Mouse (Mus musculus): ENCODE data around the gene Fitm1. TPM values are rescaled to one million over a fixed set of nuclear protein-coding genes. Genes with fewer than 3 reads are reported as not detected.

Fitm1 gene
- polyA plus RNA-seq, 1 experiment = 0.46 TPM

- WGBS = under 1% methylated on average over 32 of the region's 32 CpGs
- peaks cover 27% of the 10 kb centered on the region for H3K36me3 ChIP-seq (ENCODE audit: control insufficient read depth, insufficient read depth, low read length)
- no peaks in the 10 kb centered on the region for H3K4me1 ChIP-seq (ENCODE audit: control insufficient read depth, insufficient read depth, insufficient read length, low read length)
- H3K4me3 ChIP-seq (ENCODE audit: low read depth, low read length) = peak within 1 kb of the TSS; percentile 92
- peak; percentile 60; the same call in 1 of the 2 replicates for TF ChIP-seq POLR2A (IDR thresholded peaks at IDR 0.05; ENCODE audit: low read depth, low read length)
- no peak for TF ChIP-seq CTCF (IDR thresholded peaks at IDR 0.05; ENCODE audit: extremely low read depth, insufficient read length, insufficient replicate concordance, low read depth, low read length)
- H3K27ac ChIP-seq (ENCODE audit: insufficient read depth, low read depth, low read length) = peak within 1 kb of the TSS; percentile 80
- no peaks in the 10 kb centered on the region for H3K27me3 ChIP-seq (ENCODE audit: control insufficient read depth, insufficient read depth, low read length)
Measured at GRCm38 (mm10) chr14:55577871-55578667, 2.7 kb downstream of the Fitm1 start, which contains the start of gene Psme1. Gene Psme1 (plus strand): TSS chr14:55578123.

- Histone ChIP-seq H3K4me3 (ENCODE audit: low read depth, low read length) (peak overlapping the region; percentile 92), H3K4me1 (ENCODE audit: control insufficient read depth, insufficient read depth, insufficient read length, low read length) (no peaks in the 10 kb centered on the region), H3K27ac (ENCODE audit: insufficient read depth, low read depth, low read length) (peak overlapping the region; percentile 80), H3K36me3 (ENCODE audit: control insufficient read depth, insufficient read depth, low read length) (peaks cover 27% of the 10 kb centered on the region), H3K27me3 (ENCODE audit: control insufficient read depth, insufficient read depth, low read length) (no peaks in the 10 kb centered on the region)
- 11% methylated on average over 6 of the region's 6 CpGs for WGBS
- TF ChIP-seq CTCF (IDR thresholded peaks at IDR 0.05; ENCODE audit: extremely low read depth, insufficient read length, insufficient replicate concordance, low read depth, low read length) = no peak
- TF ChIP-seq POLR2A (IDR thresholded peaks at IDR 0.05; ENCODE audit: low read depth, low read length) = no peak
Measured at GRCm38 (mm10) chr14:55578668-55579269, 3.4 kb downstream of the Fitm1 start.

GRCm38 (mm10) chr14:55579511-55580496, 4.4 kb downstream of the Fitm1 start:
- H3K27ac ChIP-seq (ENCODE audit: insufficient read depth, low read depth, low read length) = no peak overlapping the region
- H3K27me3 ChIP-seq (ENCODE audit: control insufficient read depth, insufficient read depth, low read length) = no peaks in the 10 kb centered on the region
- 86% methylated on average over 23 of the region's 23 CpGs for WGBS
- H3K36me3 ChIP-seq (ENCODE audit: control insufficient read depth, insufficient read depth, low read length) = peaks cover 27% of the 10 kb centered on the region
- no peaks in the 10 kb centered on the region for H3K4me1 ChIP-seq (ENCODE audit: control insufficient read depth, insufficient read depth, insufficient read length, low read length)
- no peak overlapping the region for H3K4me3 ChIP-seq (ENCODE audit: low read depth, low read length)
- TF ChIP-seq POLR2A (IDR thresholded peaks at IDR 0.05; ENCODE audit: low read depth, low read length) = no peak
- TF ChIP-seq CTCF (IDR thresholded peaks at IDR 0.05; ENCODE audit: extremely low read depth, insufficient read length, insufficient replicate concordance, low read depth, low read length) = 0 out of 2 replicates have a peak, but pooled peaks have one; percentile 5

- WGBS = 91% methylated on average over 16 of the region's 16 CpGs
- TF ChIP-seq POLR2A (IDR thresholded peaks at IDR 0.05; ENCODE audit: low read depth, low read length) = no peak
- TF ChIP-seq CTCF (IDR thresholded peaks at IDR 0.05; ENCODE audit: extremely low read depth, insufficient read length, insufficient replicate concordance, low read depth, low read length) = no peak
Measured at GRCm38 (mm10) chr14:55580731-55581130, 5.3 kb downstream of the Fitm1 start.

GRCm38 (mm10) chr14:55581981-55582681, 6.7 kb downstream of the Fitm1 start:
- TF ChIP-seq CTCF (IDR thresholded peaks at IDR 0.05; ENCODE audit: extremely low read depth, insufficient read length, insufficient replicate concordance, low read depth, low read length) (peak; percentile 72; the same call in 1 of the 2 replicates), POLR2A (IDR thresholded peaks at IDR 0.05; ENCODE audit: low read depth, low read length) (no peak)

More at GRCm38 (mm10) chr14:55580731-55581130, 5.3 kb downstream of the Fitm1 start:
- Histone ChIP-seq H3K4me3 (ENCODE audit: low read depth, low read length) (no peak overlapping the region), H3K4me1 (ENCODE audit: control insufficient read depth, insufficient read depth, insufficient read length, low read length) (no peaks in the 10 kb centered on the region; the same call in 1 of the 2 replicates), H3K36me3 (ENCODE audit: control insufficient read depth, insufficient read depth, low read length) (peaks cover 27% of the 10 kb centered on the region), H3K27me3 (ENCODE audit: control insufficient read depth, insufficient read depth, low read length) (no peaks in the 10 kb centered on the region), H3K27ac (ENCODE audit: insufficient read depth, low read depth, low read length) (no peak overlapping the region)

GRCm38 (mm10) chr14:55584303-55584701, 8.9 kb downstream of the Fitm1 start:
- Histone ChIP-seq H3K4me1 (ENCODE audit: control insufficient read depth, insufficient read depth, insufficient read length, low read length) (peaks cover under 1% of the 10 kb centered on the region; the same call in 1 of the 2 replicates), H3K4me3 (ENCODE audit: low read depth, low read length) (peak overlapping the region; percentile 70), H3K27ac (ENCODE audit: insufficient read depth, low read depth, low read length) (no peak overlapping the region), H3K27me3 (ENCODE audit: control insufficient read depth, insufficient read depth, low read length) (no peaks in the 10 kb centered on the region), H3K36me3 (ENCODE audit: control insufficient read depth, insufficient read depth, low read length) (peaks cover 46% of the 10 kb centered on the region)
- TF ChIP-seq POLR2A (IDR thresholded peaks at IDR 0.05; ENCODE audit: low read depth, low read length) (no peak), CTCF (IDR thresholded peaks at IDR 0.05; ENCODE audit: extremely low read depth, insufficient read length, insufficient replicate concordance, low read depth, low read length) (no peak)
- WGBS = 37% methylated on average over 5 of the region's 5 CpGs

More at GRCm38 (mm10) chr14:55581981-55582681, 6.7 kb downstream of the Fitm1 start:
- Histone ChIP-seq H3K27ac (ENCODE audit: insufficient read depth, low read depth, low read length) (no peak overlapping the region), H3K4me1 (ENCODE audit: control insufficient read depth, insufficient read depth, insufficient read length, low read length) (no peaks in the 10 kb centered on the region; the same call in 1 of the 2 replicates), H3K27me3 (ENCODE audit: control insufficient read depth, insufficient read depth, low read length) (no peaks in the 10 kb centered on the region), H3K36me3 (ENCODE audit: control insufficient read depth, insufficient read depth, low read length) (peaks cover 32% of the 10 kb centered on the region), H3K4me3 (ENCODE audit: low read depth, low read length) (no peak overlapping the region)
- 66% methylated on average over 9 of the region's 9 CpGs for WGBS

Measured in small intestine, adult 2 months (tissue).